Mouse (Mus musculus) testis, postnatal 14 days (tissue): ENCODE measurements around the gene Slc41a3.
A peak's percentile ranks its signal among the peaks of the same experiment; 100 is the strongest.

Experiments used
- DNase-seq: peaks from one replicate; pipeline ENCODE4 v3.0.0; 2021; ENCODE audit warnings: low spot score

Gene Slc41a3

GRCm38 (mm10) chr6:90598197-90598596 lies 6.3 kb upstream of the Slc41a3 start:
- no peak for DNase-seq

- DNase-seq, result no peak
Measured at GRCm38 (mm10) chr6:90600351-90600750, 4.2 kb upstream of the Slc41a3 start.

GRCm38 (mm10) chr6:90601736-90602135 lies 2.8 kb upstream of the Slc41a3 start:
- no peak for DNase-seq

GRCm38 (mm10) chr6:90602304-90602703 lies 2.2 kb upstream of the Slc41a3 start:
- no peak for DNase-seq

- DNase-seq, result no peak
Measured at GRCm38 (mm10) chr6:90603126-90603525, 1.4 kb upstream of the Slc41a3 start.

GRCm38 (mm10) chr6:90604130-90604529 lies 395 bp upstream of the Slc41a3 start:
- DNase-seq, result no peak

GRCm38 (mm10) chr6:90605298-90605665 lies 757 bp downstream of the Slc41a3 start:
- DNase-seq, result no peak

- DNase-seq, result no peak
Measured at GRCm38 (mm10) chr6:90606538-90606937, 2.0 kb downstream of the Slc41a3 start.

- DNase-seq, result no peak
Measured at GRCm38 (mm10) chr6:90607196-90607595, 2.7 kb downstream of the Slc41a3 start.

GRCm38 (mm10) chr6:90608186-90608585 lies 3.7 kb downstream of the Slc41a3 start:
- no peak for DNase-seq

GRCm38 (mm10) chr6:90610248-90610647 lies 5.7 kb downstream of the Slc41a3 start:
- peak; percentile 74 for DNase-seq

GRCm38 (mm10) chr6:90613277-90613676 lies 8.8 kb downstream of the Slc41a3 start:
- no peak for DNase-seq

GRCm38 (mm10) chr6:90615362-90615761 lies 10.8 kb downstream of the Slc41a3 start:
- DNase-seq, result no peak

- no peak for DNase-seq
Measured at GRCm38 (mm10) chr6:90615991-90616390, 11.5 kb downstream of the Slc41a3 start.

GRCm38 (mm10) chr6:90616481-90616880 lies 12.0 kb downstream of the Slc41a3 start:
- no peak for DNase-seq

GRCm38 (mm10) chr6:90618274-90618673 lies 13.7 kb downstream of the Slc41a3 start:
- DNase-seq, result no peak

GRCm38 (mm10) chr6:90618821-90619636 lies 14.5 kb downstream of the Slc41a3 start:
- peak; percentile 83 for DNase-seq

GRCm38 (mm10) chr6:90619936-90620335 lies 15.4 kb downstream of the Slc41a3 start:
- DNase-seq, result no peak

GRCm38 (mm10) chr6:90620791-90621583 lies 16.5 kb downstream of the Slc41a3 start:
- no peak for DNase-seq

GRCm38 (mm10) chr6:90621584-90621890 lies 17.0 kb downstream of the Slc41a3 start:
- no peak for DNase-seq

GRCm38 (mm10) chr6:90622758-90623455 lies 18.4 kb downstream of the Slc41a3 start:
- DNase-seq, result peak; percentile 71

GRCm38 (mm10) chr6:90623456-90623836 lies 18.9 kb downstream of the Slc41a3 start:
- no peak for DNase-seq

GRCm38 (mm10) chr6:90624184-90624583 lies 19.7 kb downstream of the Slc41a3 start:
- DNase-seq, result no peak
